Mouse (Mus musculus) intestine, postnatal 0 days (tissue): ENCODE results near the gene Hoxc6. TPM values are rescaled to one million over a fixed set of nuclear protein-coding genes. Genes with fewer than 3 reads are reported as not detected.
A peak's percentile ranks its signal among the peaks of the same experiment; 100 is the strongest.

ENCODE experiments used
- ATAC-seq: fragments of 200-750 bp; cut with Nextera tagmentation; 2 replicates; pipeline ENCODE4 v1.8.0; 2017; ENCODE audit warnings: mild to moderate bottlenecking, moderate TSS enrichment, moderate library complexity
- H3K27ac ChIP-seq: fragments of 300-500 bp; sonication (generic); 2 replicates; pipeline ENCODE4 v1.5.1; 2014; ENCODE audit warnings: mild to moderate bottlenecking, low read depth, low read length, moderate library complexity
- H3K27me3 ChIP-seq: fragments of 300-500 bp; sonication (generic); replicated peaks from 2 replicates; pipeline ENCODE4 v1.6.1; 2014; ENCODE audit warnings: low read length, mixed read lengths; ENCODE audit not compliant: control insufficient read depth, insufficient read depth
- H3K36me3 ChIP-seq: fragments of 300-500 bp; sonication (generic); 2 replicates; pipeline ENCODE4 v1.6.1; 2014; ENCODE audit warnings: mild to moderate bottlenecking, moderate library complexity; ENCODE audit not compliant: control insufficient read depth, insufficient read depth
- H3K4me1 ChIP-seq: fragments of 300-500 bp; sonication (generic); replicated peaks from 2 replicates; pipeline ENCODE4 v1.6.1; 2014; ENCODE audit warnings: antibody characterized with exemption, low read length, mixed read lengths; ENCODE audit not compliant: control insufficient read depth, insufficient read depth
- H3K4me2 ChIP-seq: fragments of 300-500 bp; sonication (generic); replicated peaks from 2 replicates; pipeline ENCODE4 v1.6.1; 2014; ENCODE audit warnings: low read depth, mild to moderate bottlenecking, moderate library complexity
- H3K4me3 ChIP-seq: fragments of 300-500 bp; sonication (generic); 2 replicates; pipeline ENCODE4 v1.5.1; 2014; ENCODE audit warnings: low read depth, low read length
- H3K9ac ChIP-seq: fragments of 300-500 bp; sonication (generic); 2 replicates; pipeline ENCODE4 v1.6.1; 2014; ENCODE audit warnings: mild to moderate bottlenecking, low read depth, low read length
- H3K9me3 ChIP-seq: fragments of 300-500 bp; sonication (generic); 2 replicates; pipeline ENCODE4 v1.6.1; 2016; ENCODE audit warnings: mixed run types; ENCODE audit not compliant: control insufficient read depth
- CTCF ChIP-seq: sonication (generic); IDR thresholded peaks from 2 replicates; pipeline ENCODE4 v1.5.1; 2016; ENCODE audit warnings: low read depth, mild to moderate bottlenecking, control low read depth, antibody characterized with exemption, moderate library complexity
- WGBS: fragments of 180-500 bp; shearing (Covaris S2); extraction: QIAGEN DNeasy Blood & Tissue Kit; methylation state at CpG from one replicate; pipeline ENCODE4 v1.1.7; 2014; 5-methylcytosine and 5-hydroxymethylcytosine counted together
- polyA plus RNA-seq: library from polyadenylated mRNA; unstranded; fragments of >200 nt; fragmentation: Nextera tagmentation; extraction: Ambion mirVana; gene quantifications from 2 replicates; pipeline ENCODE4 v1.2.1, GENCODE M21; 2015

Gene Hoxc6
- polyA plus RNA-seq, 1 experiment from 2014 or later, result 3.5 TPM

- no peak overlapping the region for H3K9ac ChIP-seq
- ATAC-seq, result no peak
- H3K36me3 ChIP-seq, result no peaks in the 10 kb centered on the region
- no peak for TF ChIP-seq CTCF
- H3K4me3 ChIP-seq, result 0 out of 2 replicates have a peak overlapping the region, but pooled peaks have one; percentile 39
- H3K4me2 ChIP-seq, result peak overlapping the region; percentile 66
- no peak overlapping the region for H3K27ac ChIP-seq
- 0 out of 2 replicates have a peak, but pooled peaks cover 2% of the 10 kb centered on the region for H3K9me3 ChIP-seq
- H3K27me3 ChIP-seq, result peaks cover 100% of the 10 kb centered on the region
- WGBS, result 50% methylated on average over 2 of the region's 2 CpGs
- H3K4me1 ChIP-seq, result no peaks in the 10 kb centered on the region
Observed at GRCm38 (mm10) chr15:103001370-103001769, 3.3 kb downstream of the Hoxc6 start.

DNA sequence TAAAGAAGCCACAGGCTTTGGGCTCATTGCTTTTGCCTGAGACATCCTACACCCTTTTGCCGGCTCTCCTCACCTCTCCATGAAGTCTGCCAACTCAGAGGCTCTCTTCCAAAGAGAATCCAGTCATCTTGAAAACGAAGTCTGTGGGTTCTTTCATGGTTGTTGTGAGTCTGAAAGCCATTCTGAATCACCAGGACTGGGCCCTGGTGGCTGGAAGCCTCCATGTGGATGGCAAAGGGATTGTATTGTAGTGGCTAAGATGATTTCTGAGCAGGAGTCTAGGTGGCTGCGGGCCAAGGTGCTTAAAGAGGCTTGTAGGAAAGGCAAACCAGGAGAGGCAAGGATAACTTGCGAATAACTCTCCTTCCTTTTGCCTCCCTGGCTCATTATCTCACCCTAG lies 4.1 kb downstream of the Hoxc6 start:
- H3K27me3 ChIP-seq, result peaks cover 100% of the 10 kb centered on the region
- H3K27ac ChIP-seq, result no peak overlapping the region
- H3K36me3 ChIP-seq, result no peaks in the 10 kb centered on the region
- WGBS, result 24% methylated on average over 4 of the region's 4 CpGs
- no peak overlapping the region for H3K4me3 ChIP-seq
- H3K4me2 ChIP-seq, result peak overlapping the region; percentile 66; the same call in 1 of the 2 replicates
- 0 out of 2 replicates have a peak, but pooled peaks cover 2% of the 10 kb centered on the region for H3K9me3 ChIP-seq
- 0 out of 2 replicates have a peak, but pooled peaks have one; percentile 16 for TF ChIP-seq CTCF
- H3K9ac ChIP-seq, result no peak overlapping the region
- ATAC-seq, result no peak
- no peaks in the 10 kb centered on the region for H3K4me1 ChIP-seq

DNA sequence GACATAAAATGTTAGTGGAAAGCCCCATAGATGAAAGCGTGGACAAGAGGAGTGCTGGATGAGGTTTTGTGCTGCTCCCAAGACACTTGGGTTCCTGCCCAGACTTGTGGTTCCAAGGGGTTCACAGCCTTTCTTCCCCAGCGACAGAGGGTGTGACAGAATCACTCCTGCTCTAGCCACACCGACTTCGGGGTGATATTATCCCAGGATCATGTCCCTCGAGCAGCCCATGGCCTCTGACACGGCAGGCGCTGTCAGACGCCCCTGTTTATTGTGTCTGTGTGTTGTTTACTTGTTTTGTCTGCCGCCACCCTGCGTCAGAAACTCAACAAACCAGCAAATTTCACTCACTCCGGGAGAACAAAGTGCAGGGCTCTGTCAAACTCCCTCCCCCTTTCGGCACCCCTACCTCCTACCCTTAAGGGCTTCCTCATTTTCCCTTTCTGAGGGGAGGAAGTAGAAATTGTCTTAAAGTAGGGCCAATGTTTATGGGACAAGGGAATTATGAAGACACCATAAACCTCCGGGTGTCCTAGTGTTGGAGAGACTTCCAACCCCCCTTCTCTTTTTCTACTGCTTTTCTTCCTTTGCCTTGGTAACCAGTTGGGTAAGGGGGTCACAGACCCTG lies 4.9 kb downstream of the Hoxc6 start:
- Histone ChIP-seq H3K4me2 (peak overlapping the region; percentile 30), H3K4me3 (no peak overlapping the region)
- ATAC-seq, result no peak

DNA sequence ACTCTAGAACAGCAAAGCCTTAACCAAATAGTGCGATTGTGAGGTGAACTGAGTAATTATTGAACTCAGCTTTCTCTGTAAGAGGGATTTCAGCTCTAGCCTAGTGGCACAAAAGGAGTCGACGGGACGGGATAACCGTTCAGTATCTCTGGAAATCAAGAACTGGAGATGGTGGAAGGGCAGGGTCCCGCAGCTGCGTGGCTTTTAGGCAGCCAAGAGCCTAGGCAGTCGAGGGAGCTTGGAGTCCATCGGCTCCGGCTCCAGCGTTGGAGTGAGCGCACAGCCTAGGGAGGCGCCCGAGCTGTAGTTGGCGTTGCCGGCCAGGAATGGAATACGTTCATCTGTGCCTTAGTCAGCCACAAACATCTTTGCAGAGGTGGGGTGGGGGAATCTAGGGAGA lies 7.3 kb downstream of the Hoxc6 start:
- no peak for ATAC-seq
- Histone ChIP-seq H3K4me2 (peak overlapping the region; percentile 44), H3K9ac (no peak overlapping the region)

More for the DNA sequence above, 4.9 kb downstream of the Hoxc6 start:
- TF ChIP-seq CTCF, result no peak
- no peak overlapping the region; the same call in 1 of the 2 replicates for H3K27ac ChIP-seq
- H3K4me1 ChIP-seq, result 0 out of 2 replicates have a peak, but pooled peaks cover 2% of the 10 kb centered on the region
- H3K9me3 ChIP-seq, result no peaks in the 10 kb centered on the region
- H3K27me3 ChIP-seq, result peaks cover 100% of the 10 kb centered on the region
- no peak overlapping the region for H3K9ac ChIP-seq
- 9% methylated on average over 13 of the region's 13 CpGs for WGBS
- no peaks in the 10 kb centered on the region for H3K36me3 ChIP-seq

DNA sequence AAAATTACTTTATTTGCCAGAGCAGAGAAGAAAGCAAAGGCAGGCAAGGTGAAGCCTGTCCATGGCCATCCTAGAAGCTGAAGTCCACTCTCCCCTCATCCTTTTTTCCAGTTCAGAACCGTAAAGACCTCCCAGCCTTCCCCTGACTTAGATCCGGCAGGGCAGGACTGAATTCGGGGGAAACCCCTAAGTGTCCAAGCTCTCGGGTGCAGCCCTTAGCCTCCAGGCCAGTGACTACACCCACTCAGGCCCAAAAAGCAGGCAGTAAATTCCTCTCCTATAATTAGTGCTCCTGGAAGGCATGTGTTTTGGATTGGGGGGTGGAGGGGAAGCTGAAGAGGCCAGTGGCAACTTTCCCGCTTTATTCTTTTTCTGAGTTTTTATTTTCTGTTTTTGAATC lies 7.7 kb downstream of the Hoxc6 start:
- no peak overlapping the region for H3K4me3 ChIP-seq

More for the DNA sequence above, 7.3 kb downstream of the Hoxc6 start:
- Histone ChIP-seq H3K27ac (no peak overlapping the region), H3K4me3 (no peak overlapping the region), H3K27me3 (peaks cover 99% of the 10 kb centered on the region), H3K4me1 (0 out of 2 replicates have a peak, but pooled peaks cover 2% of the 10 kb centered on the region), H3K36me3 (no peaks in the 10 kb centered on the region), H3K9me3 (no peaks in the 10 kb centered on the region)
- WGBS, result 2% methylated on average over 17 of the region's 17 CpGs
- no peak for TF ChIP-seq CTCF

DNA sequence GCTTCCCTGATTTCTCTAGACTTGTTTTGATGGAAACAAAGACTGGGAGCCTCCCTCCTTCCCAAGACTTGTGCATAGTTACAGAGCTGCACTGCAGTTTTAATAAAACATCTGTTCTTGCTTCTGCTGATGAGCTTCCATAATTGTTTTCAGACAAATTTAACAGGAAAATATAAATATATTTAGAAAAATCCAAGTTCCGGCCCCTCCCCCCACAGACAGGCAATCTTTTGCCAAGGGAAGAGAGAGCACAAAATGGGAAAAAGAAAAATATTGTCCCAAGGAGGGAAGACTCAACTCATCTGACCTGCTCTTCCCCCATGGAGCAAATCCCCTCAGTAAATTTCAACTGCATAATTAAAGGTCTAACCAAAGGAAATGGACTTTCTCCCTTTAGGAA lies 8.3 kb downstream of the Hoxc6 start:
- H3K9me3 ChIP-seq, result no peaks in the 10 kb centered on the region
- no peaks in the 10 kb centered on the region for H3K36me3 ChIP-seq
- 28% methylated on average over 1 of the region's 1 CpGs for WGBS
- 0 out of 2 replicates have a peak, but pooled peaks cover 2% of the 10 kb centered on the region for H3K4me1 ChIP-seq
- H3K27ac ChIP-seq, result no peak overlapping the region
- no peak overlapping the region for H3K9ac ChIP-seq
- no peak for TF ChIP-seq CTCF
- no peak for ATAC-seq
- no peak overlapping the region for H3K4me3 ChIP-seq
- peak overlapping the region; percentile 44 for H3K4me2 ChIP-seq
- H3K27me3 ChIP-seq, result peaks cover 99% of the 10 kb centered on the region

More for the DNA sequence above, 7.7 kb downstream of the Hoxc6 start:
- no peak for TF ChIP-seq CTCF
- WGBS, result 3% methylated on average over 5 of the region's 5 CpGs
- Histone ChIP-seq H3K9me3 (no peaks in the 10 kb centered on the region), H3K27me3 (peaks cover 99% of the 10 kb centered on the region), H3K9ac (no peak overlapping the region), H3K4me2 (peak overlapping the region; percentile 44), H3K27ac (no peak overlapping the region), H3K4me1 (0 out of 2 replicates have a peak, but pooled peaks cover 2% of the 10 kb centered on the region), H3K36me3 (no peaks in the 10 kb centered on the region)
- ATAC-seq, result no peak
